Mouse (Mus musculus) G1E (cell line): ENCODE data around the gene Ispd.

Experiments used
- CTCF ChIP-seq: IDR thresholded peaks from 2 replicates; pipeline ENCODE4 v1.5.1; 2012; ENCODE audit warnings: low read depth, low read length, inconsistent platforms, mixed read lengths
- POLR2AphosphoS5 ChIP-seq: IDR thresholded peaks from 2 replicates; pipeline ENCODE4 v1.6.1; 2012; ENCODE audit warnings: low read depth, low read length, inconsistent platforms; ENCODE audit not compliant: insufficient replicate concordance

DNA sequence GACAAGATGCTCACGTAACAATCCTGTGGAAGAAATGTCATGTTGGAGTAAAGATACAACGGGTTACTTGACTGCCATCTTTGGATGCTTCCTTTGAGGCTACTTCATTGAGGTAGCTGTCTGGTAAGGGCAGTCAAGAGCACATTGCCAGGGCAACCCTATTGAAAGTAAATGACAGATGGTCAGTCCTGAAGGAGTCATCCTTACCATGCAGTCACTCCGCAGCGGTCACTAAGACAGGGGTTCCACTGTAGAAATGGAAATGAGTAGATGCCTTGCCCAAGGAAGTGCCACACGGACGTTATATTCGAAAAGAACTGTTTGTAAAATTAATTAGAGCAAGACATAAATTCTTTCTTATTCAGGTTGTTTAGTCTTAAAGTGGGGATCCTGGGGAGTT, 44.0 kb downstream of the Ispd start:
- TF ChIP-seq CTCF (no peak), POLR2AphosphoS5 (no peak)
